Comparison of ENCODE assay signal across 15 mouse cellular contexts in genomic region chr7:98570824-98571505, GRCm38 (mm10).
DNase-seq lines count a peak whose midpoint lies in the region; ATAC-seq and TF ChIP-seq lines count a peak whose summit lies in the region.
"Had no signal": no experiment of that assay in that cellular context is flagged by ENCODE, and none has a peak within 500 bp of the region (broad histone marks: within the 10 kb centered on the region; RNA-seq: fewer than 3 reads in every experiment).

No protein-coding gene starts in this region.

- peak overlapping the region; percentile 71 for H3K27ac ChIP-seq in forebrain, embryonic 10.5 days
- no peak overlapping the region for H3K27ac ChIP-seq in forebrain, postnatal 0 days (ENCODE audit: low read depth, low read length)
- peak overlapping the region; percentile 97 for H3K27ac ChIP-seq in kidney, embryonic 15.5 days
- H3K27ac ChIP-seq: left cerebral cortex, adult 2 months; liver, embryonic 14.5 days had no signal

- DNase-seq in forebrain, embryonic 10.5 days (ENCODE audit: extremely low spot score, low spot score), result no peak
- DNase-seq in forebrain, postnatal 0 days, result no peak
- DNase-seq in kidney, postnatal 14 days, result no peak
- DNase-seq in thymus, postnatal 10 days (ENCODE audit: low spot score in 2 of 2), result peak; percentile 41 to 44
- DNase-seq in thymus, adult 18-20 months, result no peak
- peak; percentile 47 to 55 for DNase-seq in thymus, postnatal 36 days
- DNase-seq in embryo, embryonic 11 days, result no peak
- DNase-seq: cerebellum, adult 11 months; right cerebral cortex, postnatal 14 days had no signal

- no peak for ATAC-seq in forebrain, postnatal 0 days
- no peak for ATAC-seq in kidney, embryonic 15.5 days (replicated peaks; ENCODE audit: low FRiP score)
- ATAC-seq: activated CD4-positive, CD25-positive, alpha-beta regulatory T cell, adult 4 months; inflammation-experienced regulatory T-cells, adult 6 months had no signal

- no peak overlapping the region for H3K4me3 ChIP-seq in forebrain, embryonic 10.5 days
- no peak overlapping the region for H3K4me3 ChIP-seq in forebrain, postnatal 0 days (ENCODE audit: low read depth, low read length)
- H3K4me3 ChIP-seq in kidney, embryonic 15.5 days (replicated peaks), result no peak overlapping the region
- H3K4me3 ChIP-seq: left cerebral cortex, adult 2 months had no signal

- H3K27me3 ChIP-seq in forebrain, embryonic 10.5 days (ENCODE audit: poor library complexity, severe bottlenecking), result no peaks in the 10 kb centered on the region
- H3K27me3 ChIP-seq in forebrain, postnatal 0 days (ENCODE audit: insufficient read depth, low read length), result no peaks in the 10 kb centered on the region
- H3K27me3 ChIP-seq in kidney, embryonic 15.5 days, result no peaks in the 10 kb centered on the region

- no peaks in the 10 kb centered on the region for H3K36me3 ChIP-seq in forebrain, embryonic 10.5 days (replicated peaks)
- H3K36me3 ChIP-seq in forebrain, postnatal 0 days (ENCODE audit: insufficient read depth), result no peaks in the 10 kb centered on the region
- no peaks in the 10 kb centered on the region for H3K36me3 ChIP-seq in kidney, embryonic 15.5 days

- no peak for TF ChIP-seq CTCF in forebrain, postnatal 0 days (IDR thresholded peaks at IDR 0.05; ENCODE audit: low read depth)

- peaks cover 35% of the 10 kb centered on the region for H3K4me1 ChIP-seq in forebrain, embryonic 10.5 days
- H3K4me1 ChIP-seq in forebrain, postnatal 0 days (ENCODE audit: insufficient read depth), result no peaks in the 10 kb centered on the region
- peaks cover 55% of the 10 kb centered on the region for H3K4me1 ChIP-seq in kidney, embryonic 15.5 days

- no peak overlapping the region for H3K9ac ChIP-seq in forebrain, postnatal 0 days
- no peak overlapping the region for H3K9ac ChIP-seq in kidney, embryonic 15.5 days
- H3K9ac ChIP-seq: liver, embryonic 14.5 days had no signal

- no peak overlapping the region for H3K4me2 ChIP-seq in forebrain, postnatal 0 days (ENCODE audit: low read depth)
- H3K4me2 ChIP-seq in kidney, embryonic 15.5 days, result no peak overlapping the region
- H3K4me2 ChIP-seq: heart, embryonic 11.5 days had no signal

- 73% methylated on average over 8 of the region's 8 CpGs for WGBS in forebrain, embryonic 10.5 days
- WGBS in forebrain, postnatal 0 days, result 74% methylated on average over 8 of the region's 8 CpGs
- 65% methylated on average over 8 of the region's 8 CpGs for WGBS in kidney, embryonic 15.5 days

- no peaks in the 10 kb centered on the region for H3K9me3 ChIP-seq in forebrain, embryonic 10.5 days
- H3K9me3 ChIP-seq in forebrain, postnatal 0 days (ENCODE audit: low read length), result no peaks in the 10 kb centered on the region
- no peaks in the 10 kb centered on the region for H3K9me3 ChIP-seq in kidney, embryonic 15.5 days (replicated peaks)

Comparison
In these comparisons a context has a peak if more than half of its experiments do, and no peak if none do; other contexts are left out.
1. DNase-seq: peak in thymus, postnatal 10 days (2 of 2) and thymus, postnatal 36 days (2 of 2); none in forebrain, embryonic 10.5 days (single experiment), forebrain, postnatal 0 days (single experiment), kidney, postnatal 14 days (single experiment), thymus, adult 18-20 months (0 of 2) and embryo, embryonic 11 days (single experiment).